Mouse (Mus musculus): ENCODE data around the gene Trim3.

Trim3 gene

GRCm38 (mm10) chr7:105611767-105612166, 21.6 kb downstream of the Trim3 start:
- DNase-seq (ENCODE audit: inconsistent ontology term), result no peak

DNA sequence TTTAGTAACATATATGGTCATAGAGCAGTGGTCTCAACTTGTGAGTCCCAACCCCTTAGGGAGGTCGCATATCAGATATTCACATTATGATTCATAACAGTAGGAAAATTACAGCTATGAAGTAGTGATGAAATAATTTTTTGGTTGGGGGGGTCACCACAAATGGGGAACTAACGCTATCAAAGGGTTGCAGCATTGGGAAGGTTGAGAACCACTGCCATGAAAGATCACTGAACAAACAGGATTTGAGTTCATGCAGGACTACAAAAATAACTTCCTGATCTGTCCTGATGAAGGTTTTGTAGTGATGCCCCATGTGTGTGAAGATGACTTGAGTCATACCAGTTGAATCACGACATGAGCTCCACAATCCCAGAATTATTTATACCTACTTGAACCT, 24.9 kb downstream of the Trim3 start:
- DNase-seq (ENCODE audit: inconsistent ontology term), result no peak

DNA sequence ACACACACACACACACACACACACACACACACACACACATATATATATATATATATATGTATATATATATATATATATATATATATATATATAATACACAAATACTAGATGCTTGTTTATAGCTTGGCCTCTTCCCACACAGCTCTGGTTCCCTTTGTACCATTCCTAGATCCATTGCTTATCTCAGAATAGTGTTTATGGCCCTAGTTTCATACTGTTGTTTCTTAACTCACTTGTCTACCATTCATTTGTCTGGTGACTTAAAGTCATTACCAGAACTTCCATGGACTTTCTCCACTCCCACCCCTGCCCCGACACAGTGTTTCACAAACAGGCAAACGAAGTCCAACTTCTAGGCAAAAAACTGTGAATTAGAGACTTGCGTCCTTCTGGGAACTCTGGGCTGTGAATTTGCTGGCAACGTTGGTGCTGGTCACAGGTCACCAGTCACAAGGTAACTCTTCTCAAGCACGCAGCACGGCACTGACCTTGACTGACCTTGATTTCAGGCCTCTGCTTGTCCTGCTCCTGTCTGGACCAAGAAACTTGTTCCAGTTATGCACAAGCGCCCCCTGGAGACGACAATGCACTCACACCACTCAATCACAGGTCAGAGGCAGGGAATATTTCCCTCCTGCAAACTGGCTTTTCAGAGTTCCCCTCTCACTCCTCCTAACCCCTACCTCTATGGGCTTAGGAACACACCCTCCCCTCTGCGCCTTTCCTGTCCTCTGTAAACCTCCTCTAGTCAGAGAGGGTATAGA, 30.3 kb downstream of the Trim3 start:
- peak; percentile 18 for DNase-seq (ENCODE audit: inconsistent ontology term)

GRCm38 (mm10) chr7:105590097-105590496, 43.3 kb downstream of the Trim3 start:
- DNase-seq (ENCODE audit: inconsistent ontology term), result no peak

- no peak for DNase-seq (ENCODE audit: inconsistent ontology term)
These were observed 45.0 kb downstream of the Trim3 start for GRCm38 (mm10) chr7:105588325-105588912.

GRCm38 (mm10) chr7:105581959-105582358, 51.4 kb downstream of the Trim3 start:
- no peak for DNase-seq (ENCODE audit: inconsistent ontology term)

- peak; percentile 83 for DNase-seq (ENCODE audit: inconsistent ontology term)
These were observed 52.2 kb downstream of the Trim3 start, which contains the start of gene Apbb1 for GRCm38 (mm10) chr7:105581094-105581703. TSS of gene Apbb1 (minus strand) at chr7:105581653.

DNA sequence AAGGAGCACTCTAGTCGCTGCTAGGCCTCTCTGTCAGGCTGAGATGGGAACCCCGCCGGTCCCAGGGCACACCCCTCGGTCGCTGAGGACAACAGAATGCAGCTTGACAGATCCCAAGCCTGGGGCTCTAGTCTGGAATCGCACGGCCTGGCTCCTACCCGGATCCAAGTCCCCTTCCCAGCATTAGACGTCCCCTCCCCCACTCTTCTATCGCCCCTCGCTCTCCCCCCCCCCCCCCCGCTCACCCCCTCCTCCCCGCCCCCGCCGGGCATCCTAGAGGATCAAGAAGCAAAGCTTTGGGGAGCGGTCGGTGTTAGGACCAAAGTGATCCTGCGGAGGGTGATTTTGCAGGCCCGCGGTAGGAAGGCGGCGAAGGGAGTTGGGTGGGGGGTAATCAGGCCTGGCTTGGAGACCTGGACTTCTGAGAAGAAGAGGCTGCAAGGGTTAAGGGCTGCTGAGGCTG, 52.7 kb downstream of the Trim3 start:
- DNase-seq (ENCODE audit: inconsistent ontology term), result peak; percentile 22

DNA sequence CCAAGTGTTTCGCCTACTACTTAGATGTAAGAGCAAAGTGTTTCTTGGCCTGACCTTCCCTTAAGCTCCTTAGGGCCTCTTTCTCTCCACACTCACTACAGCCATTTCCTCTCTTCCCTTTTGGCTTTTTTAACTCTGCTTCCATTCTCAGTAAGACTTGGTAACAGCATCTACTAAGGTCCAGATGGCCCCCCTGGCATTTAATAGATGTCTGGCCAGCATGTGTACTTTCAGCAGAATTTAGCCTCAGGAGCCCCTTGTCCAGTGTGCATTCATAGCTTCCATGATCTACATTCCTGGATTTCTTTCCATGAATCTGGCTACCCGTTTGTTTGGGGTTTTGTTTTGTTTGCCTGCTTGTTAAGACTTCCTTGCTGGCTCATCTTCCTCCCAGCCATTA, 54.9 kb downstream of the Trim3 start:
- no peak for DNase-seq (ENCODE audit: inconsistent ontology term)

GRCm38 (mm10) chr7:105577377-105577871, 55.9 kb downstream of the Trim3 start:
- DNase-seq (ENCODE audit: inconsistent ontology term), result no peak

- DNase-seq (ENCODE audit: inconsistent ontology term), result no peak
These were observed 57.1 kb downstream of the Trim3 start for GRCm38 (mm10) chr7:105576166-105576748.

DNA sequence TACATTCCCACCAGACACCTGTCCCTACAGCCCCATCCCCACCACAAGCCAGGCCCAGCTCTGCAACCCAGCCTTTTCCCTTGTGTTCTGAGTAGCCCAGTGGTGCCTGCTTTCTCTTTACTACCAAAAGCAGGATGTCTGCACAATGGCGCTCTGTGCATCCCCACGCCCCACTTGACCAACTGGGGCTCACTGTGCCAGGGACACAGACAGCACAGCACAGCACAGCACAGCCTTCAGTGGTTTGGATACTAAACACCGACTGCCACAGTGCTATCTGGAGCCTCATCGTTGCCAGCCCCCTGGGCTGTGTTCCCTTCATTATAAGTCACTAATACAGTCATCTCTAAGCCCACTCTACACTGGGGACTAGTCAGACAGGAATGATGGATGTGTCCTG, 58.8 kb downstream of the Trim3 start:
- no peak for DNase-seq (ENCODE audit: inconsistent ontology term)

DNA sequence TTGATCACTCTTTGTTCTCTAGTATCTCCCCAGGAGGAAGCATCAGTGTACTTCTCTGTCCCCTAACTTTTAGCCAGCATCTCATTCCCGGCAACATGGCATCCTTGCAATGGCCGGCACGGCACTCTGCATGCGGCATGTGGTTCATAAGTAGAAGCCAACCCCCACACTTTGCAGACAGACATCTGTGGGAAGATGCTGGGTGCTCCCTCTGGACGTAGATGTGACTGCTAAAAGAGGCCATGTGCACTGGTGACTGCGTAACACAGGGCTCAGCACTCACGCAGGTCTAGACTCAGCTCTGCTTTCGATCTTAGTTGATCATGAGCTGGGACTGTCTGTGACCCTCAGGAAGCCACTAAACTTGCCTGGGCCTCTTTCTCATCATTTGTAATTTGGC, 60.4 kb downstream of the Trim3 start:
- no peak for DNase-seq (ENCODE audit: inconsistent ontology term)

GRCm38 (mm10) chr7:105570756-105571155, 62.6 kb downstream of the Trim3 start:
- no peak for DNase-seq (ENCODE audit: inconsistent ontology term)

- DNase-seq (ENCODE audit: inconsistent ontology term), result peak; percentile 51
These were observed 63.6 kb downstream of the Trim3 start for GRCm38 (mm10) chr7:105569512-105570496.

DNA sequence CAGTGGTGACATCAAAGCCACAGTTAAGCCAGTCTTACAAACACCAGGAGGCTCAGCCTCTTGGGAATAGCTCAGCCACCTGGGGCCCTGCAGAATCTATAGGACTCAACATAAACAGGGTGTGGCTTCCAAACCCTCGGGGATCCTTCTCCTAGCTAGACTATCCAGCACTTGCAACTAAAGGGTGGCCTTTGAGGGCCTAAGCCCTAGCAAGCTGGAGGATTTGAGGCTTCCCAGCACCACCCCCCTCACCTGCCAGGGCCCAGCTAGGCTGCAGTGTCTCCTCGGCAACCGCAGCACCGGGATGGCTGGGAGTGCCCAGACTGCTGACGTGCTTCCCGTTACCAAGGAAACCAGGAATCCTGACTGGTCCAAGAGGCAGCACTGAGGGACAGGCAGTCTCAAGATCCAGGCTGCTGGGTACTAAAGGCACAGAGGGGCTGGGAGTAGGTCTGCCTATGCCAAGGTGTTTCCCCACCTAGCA, 64.3 kb downstream of the Trim3 start:
- DNase-seq (ENCODE audit: inconsistent ontology term), result no peak

- DNase-seq (ENCODE audit: inconsistent ontology term), result no peak
These were observed 64.8 kb downstream of the Trim3 start for GRCm38 (mm10) chr7:105568583-105568982.

GRCm38 (mm10) chr7:105565071-105565836, 68.1 kb downstream of the Trim3 start:
- DNase-seq (ENCODE audit: inconsistent ontology term), result no peak

DNA sequence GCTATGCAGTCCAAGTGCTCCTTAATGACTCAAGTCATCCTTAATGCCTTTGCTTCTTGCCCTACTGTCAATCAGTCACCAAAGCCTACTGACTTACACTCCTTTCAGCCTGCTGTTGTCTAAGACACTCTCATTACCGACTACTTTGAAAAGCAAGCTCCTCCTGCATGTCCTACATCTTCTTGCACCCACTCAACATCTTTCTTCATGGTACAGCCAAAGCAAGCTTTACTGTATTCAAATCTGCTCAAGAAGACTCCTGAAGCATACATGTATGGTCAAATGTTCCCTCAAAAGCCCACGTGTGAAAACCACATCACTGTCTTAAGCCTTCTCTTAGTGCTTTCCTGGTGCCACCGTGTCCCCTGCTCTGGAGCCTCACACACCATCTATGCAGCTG, 70.0 kb downstream of the Trim3 start:
- DNase-seq (ENCODE audit: inconsistent ontology term), result no peak

DNA sequence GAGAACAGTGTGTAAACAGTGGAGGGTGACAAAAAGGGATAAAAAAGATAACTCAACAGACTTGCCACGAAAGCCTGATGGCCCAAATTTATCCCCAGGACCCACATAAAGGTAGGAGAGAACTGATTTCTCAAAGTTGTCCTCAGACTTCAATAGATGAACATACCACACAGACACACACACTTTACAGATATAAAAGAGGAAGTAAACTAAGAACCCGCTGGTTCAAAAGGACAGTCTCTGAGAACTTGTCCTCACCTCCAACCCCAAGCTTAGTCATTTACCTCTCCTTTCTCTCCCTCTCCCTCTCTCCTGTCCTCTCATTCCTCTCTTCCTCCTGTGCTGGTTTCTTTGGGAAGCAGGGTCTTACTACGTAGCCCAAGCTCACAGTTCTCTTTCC, 71.1 kb downstream of the Trim3 start:
- no peak for DNase-seq (ENCODE audit: inconsistent ontology term)
